Mouse (Mus musculus): ENCODE measurements around the gene Entpd2. TPM values are rescaled to one million over a fixed set of nuclear protein-coding genes. Genes with fewer than 3 reads are reported as not detected.

Entpd2 gene
- polyA plus RNA-seq, 1 experiment = 5.0 TPM

DNA sequence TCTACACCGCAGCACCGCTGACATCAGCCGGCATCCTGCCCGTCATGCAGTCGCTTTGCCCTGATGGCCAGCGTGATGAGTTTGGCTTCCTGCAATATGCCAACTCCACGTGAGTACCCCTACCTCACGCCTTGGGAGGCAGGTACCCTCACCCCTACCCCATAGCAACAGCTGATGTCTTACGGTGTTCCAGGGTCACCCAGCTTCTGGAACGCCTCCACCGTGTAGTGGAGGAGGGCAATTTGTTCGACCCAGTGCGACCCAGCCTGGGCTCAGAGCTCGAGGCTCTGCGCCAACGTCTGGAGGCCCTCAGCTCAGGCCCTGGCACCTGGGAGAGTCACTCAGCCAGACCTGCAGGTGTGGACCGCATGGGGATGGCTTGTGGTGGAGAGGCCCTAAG is 37.4 kb downstream of the Entpd2 start:
- Histone ChIP-seq H3K36me3 (ENCODE audit: control insufficient read depth, insufficient read depth, low read length) (peaks cover 5% of the 10 kb centered on the region), H3K27me3 (ENCODE audit: control insufficient read depth, insufficient read depth, low read length) (no peaks in the 10 kb centered on the region)

DNA sequence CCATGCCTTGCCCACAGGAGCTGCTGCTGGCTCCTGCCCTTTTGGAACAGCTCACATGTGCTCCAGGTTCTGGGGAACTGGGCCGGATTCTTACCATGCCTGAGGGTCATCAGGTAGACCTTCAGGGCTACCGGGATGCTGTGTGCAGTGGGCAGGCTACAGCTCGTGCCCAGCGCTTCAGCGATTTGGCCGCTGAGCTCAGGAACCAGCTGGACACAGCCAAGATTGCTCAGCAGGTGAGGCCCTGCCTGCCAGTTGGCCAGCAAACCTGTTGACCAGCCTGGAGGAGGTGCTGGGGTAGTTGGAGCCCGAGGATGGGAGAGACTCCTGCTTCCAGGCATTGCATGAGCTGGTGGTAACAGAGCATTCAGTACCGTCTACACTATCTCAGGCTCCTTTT is 38.6 kb downstream of the Entpd2 start:
- peak in 1 of 2 experiments; percentile 2 for DNase-seq (ENCODE audit: low read depth in 1 of 2, low spot score in 2 of 2)
- 90% methylated on average over 8 of the region's 8 CpGs for WGBS
- TF ChIP-seq CTCF (IDR thresholded peaks at IDR 0.05; ENCODE audit: extremely low read depth, insufficient read depth, insufficient read length, insufficient replicate concordance) (no peak), POLR2A (IDR thresholded peaks at IDR 0.05; ENCODE audit: low read depth, low read length) (no peak)
- Histone ChIP-seq H3K27me3 (ENCODE audit: control insufficient read depth, insufficient read depth, low read length) (no peaks in the 10 kb centered on the region), H3K27ac (ENCODE audit: insufficient read depth, low read length) (no peak overlapping the region), H3K4me1 (ENCODE audit: control insufficient read depth, insufficient read depth, insufficient read length) (peaks cover 3% of the 10 kb centered on the region; the same call in 1 of the 2 replicates), H3K4me3 (ENCODE audit: extremely low read depth, insufficient read depth, insufficient read length) (no peak overlapping the region), H3K36me3 (ENCODE audit: control insufficient read depth, insufficient read depth, low read length) (peaks cover 7% of the 10 kb centered on the region)

More for the DNA sequence above, 37.4 kb downstream of the Entpd2 start:
- no peak overlapping the region for H3K4me3 ChIP-seq (ENCODE audit: extremely low read depth, insufficient read depth, insufficient read length)
- 92% methylated on average over 17 of the region's 17 CpGs for WGBS
- no peak overlapping the region for H3K27ac ChIP-seq (ENCODE audit: insufficient read depth, low read length)
- TF ChIP-seq POLR2A (IDR thresholded peaks at IDR 0.05; ENCODE audit: low read depth, low read length) = no peak
- no peak for TF ChIP-seq CTCF (IDR thresholded peaks at IDR 0.05; ENCODE audit: extremely low read depth, insufficient read depth, insufficient read length, insufficient replicate concordance)
- no peak for DNase-seq (ENCODE audit: low read depth in 1 of 2, low spot score in 2 of 2)
- H3K4me1 ChIP-seq (ENCODE audit: control insufficient read depth, insufficient read depth, insufficient read length) = peaks cover 5% of the 10 kb centered on the region

DNA sequence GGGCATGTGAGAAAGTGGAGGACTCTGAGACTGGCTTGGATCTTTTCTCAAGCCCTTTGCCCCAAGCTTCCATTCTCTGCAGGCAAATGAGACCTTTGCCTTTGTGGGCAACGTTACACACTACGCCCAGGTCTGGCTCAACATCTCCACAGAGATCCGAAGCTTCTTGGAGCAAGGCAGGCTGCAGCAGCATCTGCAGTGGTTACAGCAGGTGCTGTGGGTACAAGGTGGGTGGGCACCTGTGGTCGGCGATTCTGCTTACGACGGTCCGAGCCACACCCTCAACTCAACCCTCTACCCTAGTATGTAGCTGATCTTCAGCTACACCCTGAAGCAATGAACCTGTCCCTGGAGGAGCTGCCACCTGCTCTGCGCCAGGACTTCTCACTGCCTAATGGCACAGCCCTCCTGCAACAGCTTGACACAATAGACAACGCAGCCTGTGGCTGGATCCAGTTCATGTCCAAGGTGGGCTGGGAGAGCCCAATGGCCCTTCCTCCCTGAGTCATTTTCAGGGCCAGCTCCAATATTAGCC is 40.7 kb downstream of the Entpd2 start:
- Histone ChIP-seq H3K4me1 (ENCODE audit: control insufficient read depth, insufficient read depth, insufficient read length) (no peaks in the 10 kb centered on the region), H3K27me3 (ENCODE audit: control insufficient read depth, insufficient read depth, low read length) (no peaks in the 10 kb centered on the region), H3K4me3 (ENCODE audit: extremely low read depth, insufficient read depth, insufficient read length) (no peak overlapping the region), H3K36me3 (ENCODE audit: control insufficient read depth, insufficient read depth, low read length) (peaks cover 15% of the 10 kb centered on the region), H3K27ac (ENCODE audit: insufficient read depth, low read length) (no peak overlapping the region)
- DNase-seq (ENCODE audit: low read depth in 1 of 2, low spot score in 2 of 2) = no peak
- WGBS = 85% methylated on average over 10 of the region's 10 CpGs
- TF ChIP-seq POLR2A (IDR thresholded peaks at IDR 0.05; ENCODE audit: low read depth, low read length) (no peak), CTCF (IDR thresholded peaks at IDR 0.05; ENCODE audit: extremely low read depth, insufficient read depth, insufficient read length, insufficient replicate concordance) (no peak)

- no peak overlapping the region for H3K27ac ChIP-seq (ENCODE audit: insufficient read depth, low read length)
- H3K4me1 ChIP-seq (ENCODE audit: control insufficient read depth, insufficient read depth, insufficient read length) = no peaks in the 10 kb centered on the region
- no peak for TF ChIP-seq CTCF (IDR thresholded peaks at IDR 0.05; ENCODE audit: extremely low read depth, insufficient read depth, insufficient read length, insufficient replicate concordance)
- no peak for TF ChIP-seq POLR2A (IDR thresholded peaks at IDR 0.05; ENCODE audit: low read depth, low read length)
- DNase-seq (ENCODE audit: low read depth in 1 of 2, low spot score in 2 of 2) = no peak
- H3K27me3 ChIP-seq (ENCODE audit: control insufficient read depth, insufficient read depth, low read length) = no peaks in the 10 kb centered on the region
- 90% methylated on average over 20 of the region's 20 CpGs for WGBS
- H3K36me3 ChIP-seq (ENCODE audit: control insufficient read depth, insufficient read depth, low read length) = peaks cover 28% of the 10 kb centered on the region
- H3K4me3 ChIP-seq (ENCODE audit: extremely low read depth, insufficient read depth, insufficient read length) = no peak overlapping the region
These were observed 45.4 kb downstream of the Entpd2 start for GRCm38 (mm10) chr2:25441067-25441466.

- Histone ChIP-seq H3K4me3 (ENCODE audit: extremely low read depth, insufficient read depth, insufficient read length) (no peak overlapping the region), H3K27me3 (ENCODE audit: control insufficient read depth, insufficient read depth, low read length) (no peaks in the 10 kb centered on the region), H3K36me3 (ENCODE audit: control insufficient read depth, insufficient read depth, low read length) (peaks cover 34% of the 10 kb centered on the region), H3K4me1 (ENCODE audit: control insufficient read depth, insufficient read depth, insufficient read length) (no peaks in the 10 kb centered on the region), H3K27ac (ENCODE audit: insufficient read depth, low read length) (no peak overlapping the region)
- WGBS = 92% methylated on average over 14 of the region's 14 CpGs
- no peak for TF ChIP-seq POLR2A (IDR thresholded peaks at IDR 0.05; ENCODE audit: low read depth, low read length)
- no peak for TF ChIP-seq CTCF (IDR thresholded peaks at IDR 0.05; ENCODE audit: extremely low read depth, insufficient read depth, insufficient read length, insufficient replicate concordance)
- no peak for DNase-seq (ENCODE audit: low read depth in 1 of 2, low spot score in 2 of 2)
These were observed 47.0 kb downstream of the Entpd2 start for GRCm38 (mm10) chr2:25442682-25443081.

Other genes with a start within 250 kb of the Entpd2 start
- 8.0 and 13.8 TPM in 2 replicates for gene Nrarp, start 215.1 kb upstream of the Entpd2 start, polyA plus RNA-seq (2012; rRNA removed)
- 77.5 and 104 TPM in 2 replicates for gene Tor4a, start 199.0 kb upstream of the Entpd2 start, polyA plus RNA-seq (2012; rRNA removed)
- 61.6 and 68.1 TPM in 2 replicates for gene Nelfb, start 184.4 kb upstream of the Entpd2 start, polyA plus RNA-seq (2012; rRNA removed)
- gene Stpg3, start 181.2 kb upstream of the Entpd2 start, polyA plus RNA-seq (2012; rRNA removed) = 0.05 TPM in 1 of 2 replicates, not detected in the other
- 0.11 and 0.16 TPM in 2 replicates for gene Fam166a, start 177.1 kb upstream of the Entpd2 start, polyA plus RNA-seq (2012; rRNA removed)
- gene Tubb4b, start 171.2 kb upstream of the Entpd2 start, polyA plus RNA-seq (2012; rRNA removed) = 222 and 307 TPM in 2 replicates
- gene Slc34a3, start 161.5 kb upstream of the Entpd2 start, polyA plus RNA-seq (2012; rRNA removed) = 0.04 and 0.06 TPM in 2 replicates
- gene Rnf224, start 159.1 kb upstream of the Entpd2 start, polyA plus RNA-seq (2012; rRNA removed) = not detected in 2 replicates
- 1.8 and 2.1 TPM in 2 replicates for gene Rnf208, start 153.6 kb upstream of the Entpd2 start, polyA plus RNA-seq (2012; rRNA removed)
- not detected in 2 replicates for gene Cysrt1, start 153.4 kb upstream of the Entpd2 start, polyA plus RNA-seq (2012; rRNA removed)
- gene AL732309.1, start 149.0 kb upstream of the Entpd2 start, polyA plus RNA-seq (2012; rRNA removed) = 21.0 and 25.2 TPM in 2 replicates
- gene Tmem203, start 140.4 kb upstream of the Entpd2 start, polyA plus RNA-seq (2012; rRNA removed) = 44.4 and 60.5 TPM in 2 replicates
- gene Tprn, start 133.3 kb upstream of the Entpd2 start, polyA plus RNA-seq (2012; rRNA removed) = 17.1 and 23.5 TPM in 2 replicates
- 45.5 and 67.8 TPM in 2 replicates for gene Ssna1, start 123.4 kb upstream of the Entpd2 start, polyA plus RNA-seq (2012; rRNA removed)
- 55.7 and 68.8 TPM in 2 replicates for gene Anapc2, start 123.4 kb upstream of the Entpd2 start, polyA plus RNA-seq (2012; rRNA removed)
- not detected in 2 replicates for gene Tmem210, start 107.7 kb upstream of the Entpd2 start, polyA plus RNA-seq (2012; rRNA removed)
- 0.28 and 0.77 TPM in 2 replicates for gene Lrrc26, start 106.0 kb upstream of the Entpd2 start, polyA plus RNA-seq (2012; rRNA removed)
- gene Grin1, start 76.7 kb upstream of the Entpd2 start, polyA plus RNA-seq (2012; rRNA removed) = 0.04 and 0.26 TPM in 2 replicates
- 11.4 and 14.6 TPM in 2 replicates for gene Man1b1, start 63.5 kb upstream of the Entpd2 start, polyA plus RNA-seq (2012; rRNA removed)
- gene Dpp7, start 39.5 kb upstream of the Entpd2 start, polyA plus RNA-seq (2012; rRNA removed) = 35.1 and 41.8 TPM in 2 replicates
- gene Uap1l1, start 30.2 kb upstream of the Entpd2 start, polyA plus RNA-seq (2012; rRNA removed) = 28.4 and 55.4 TPM in 2 replicates
- 6.7 and 9.4 TPM in 2 replicates for gene Sapcd2, start 23.6 kb upstream of the Entpd2 start, polyA plus RNA-seq (2012; rRNA removed)
- gene Npdc1, start 3.5 kb downstream of the Entpd2 start, polyA plus RNA-seq (2012; rRNA removed) = 31.0 and 36.5 TPM in 2 replicates
- 2.4 and 3.7 TPM in 2 replicates for gene Fut7, start 27.4 kb downstream of the Entpd2 start, polyA plus RNA-seq (2012; rRNA removed)
- gene Abca2, start 32.8 kb downstream of the Entpd2 start, polyA plus RNA-seq (2012; rRNA removed) = 61.1 and 67.6 TPM in 2 replicates
- gene Clic3, start 61.0 kb downstream of the Entpd2 start, polyA plus RNA-seq (2012; rRNA removed) = 2.5 and 3.1 TPM in 2 replicates
- 68.7 and 86.4 TPM in 2 replicates for gene Paxx, start 65.2 kb downstream of the Entpd2 start, polyA plus RNA-seq (2012; rRNA removed)
- gene Ptgds, start 74.2 kb downstream of the Entpd2 start, polyA plus RNA-seq (2012; rRNA removed) = 0.27 and 7.8 TPM in 2 replicates
- gene Lcn12, start 98.0 kb downstream of the Entpd2 start, polyA plus RNA-seq (2012; rRNA removed) = not detected in 2 replicates
- gene Fbxw5, start 104.9 kb downstream of the Entpd2 start, polyA plus RNA-seq (2012; rRNA removed) = 34.7 and 42.0 TPM in 2 replicates
- 1.9 TPM in 2 replicates for gene C8g, start 105.8 kb downstream of the Entpd2 start, polyA plus RNA-seq (2012; rRNA removed)
- gene Traf2, start 151.1 kb downstream of the Entpd2 start, polyA plus RNA-seq (2012; rRNA removed) = 21.6 and 22.6 TPM in 2 replicates
- 56.2 and 74.7 TPM in 2 replicates for gene Edf1, start 162.0 kb downstream of the Entpd2 start, polyA plus RNA-seq (2012; rRNA removed)
- 2.2 and 4.0 TPM in 2 replicates for gene Mamdc4, start 179.0 kb downstream of the Entpd2 start, polyA plus RNA-seq (2012; rRNA removed)
- gene Phpt1, start 179.3 kb downstream of the Entpd2 start, polyA plus RNA-seq (2012; rRNA removed) = 22.5 and 28.5 TPM in 2 replicates
- gene Ajm1, start 185.9 kb downstream of the Entpd2 start, polyA plus RNA-seq (2012; rRNA removed) = 6.3 and 7.6 TPM in 2 replicates
- gene Rabl6, start 212.6 kb downstream of the Entpd2 start, polyA plus RNA-seq (2012; rRNA removed) = 43.6 and 55.1 TPM in 2 replicates
- not detected in 2 replicates for gene Ccdc183, start 221.8 kb downstream of the Entpd2 start, polyA plus RNA-seq (2012; rRNA removed)
- gene Tmem141, start 226.1 kb downstream of the Entpd2 start, polyA plus RNA-seq (2012; rRNA removed) = 16.4 and 16.8 TPM in 2 replicates
- 71.2 and 120 TPM in 2 replicates for gene Fcna, start 232.2 kb downstream of the Entpd2 start, polyA plus RNA-seq (2012; rRNA removed)

Measured in spleen, adult 2 months (tissue).